Mouse (Mus musculus) gastrocnemius, postnatal 14 days (tissue): Measurements from ENCODE around the gene Elmod3. TPM values are rescaled to one million over a fixed set of nuclear protein-coding genes. Genes with fewer than 3 reads are reported as not detected.

Experiments
- DNase-seq: peaks from one replicate; pipeline ENCODE4 v3.0.0; 2021; ENCODE audit warnings: mixed read lengths
- intact Hi-C: fragments of 180-260 bp; cut with DNase I; formaldehyde crosslinking; loops from one replicate; pipeline ENCODE4 v1.15.1; 2025; ENCODE audit warnings: low total_unique reads
- total RNA-seq, 2 experiments: library from RNA; stranded (reverse); gene quantifications; 2 replicates each; pipeline ENCODE4 v1.2.3; 2021

Elmod3 gene
- total RNA-seq, 2 experiments from 2014 or later, result 4.7 to 8.6 TPM

GRCm38 (mm10) chr6:72583211-72583839, 14.9 kb downstream of the Elmod3 start:
- intact Hi-C loops, result no loop called here

GRCm38 (mm10) chr6:72581625-72582382, 16.4 kb downstream of the Elmod3 start:
- intact Hi-C loops, result no loop called here
- no peak for DNase-seq

More at GRCm38 (mm10) chr6:72583211-72583839, 14.9 kb downstream of the Elmod3 start:
- no peak for DNase-seq

GRCm38 (mm10) chr6:72576041-72576440, 22.2 kb downstream of the Elmod3 start:
- no peak for DNase-seq
- intact Hi-C loops, result no loop called here

DNA sequence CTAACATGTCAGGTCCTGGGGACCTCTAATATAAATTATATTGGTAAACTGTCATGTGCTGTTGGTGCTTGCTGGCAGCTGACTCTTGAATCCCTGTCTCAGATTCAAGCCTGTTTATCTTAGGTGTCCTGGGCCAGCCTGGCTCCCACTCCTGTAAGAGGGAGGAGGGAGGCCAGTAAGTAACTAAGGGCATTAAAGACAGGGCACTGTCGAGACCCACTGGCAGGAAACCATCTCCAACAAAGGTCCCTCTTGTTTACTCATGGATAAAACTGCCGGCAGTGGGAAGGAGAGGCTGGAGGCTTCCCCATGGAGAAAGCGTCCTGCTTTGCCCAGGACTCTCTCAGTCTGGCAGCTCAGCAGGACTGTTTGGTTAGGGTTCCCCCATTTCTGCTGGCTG, 26.4 kb downstream of the Elmod3 start:
- intact Hi-C loops, result no loop called here

DNA sequence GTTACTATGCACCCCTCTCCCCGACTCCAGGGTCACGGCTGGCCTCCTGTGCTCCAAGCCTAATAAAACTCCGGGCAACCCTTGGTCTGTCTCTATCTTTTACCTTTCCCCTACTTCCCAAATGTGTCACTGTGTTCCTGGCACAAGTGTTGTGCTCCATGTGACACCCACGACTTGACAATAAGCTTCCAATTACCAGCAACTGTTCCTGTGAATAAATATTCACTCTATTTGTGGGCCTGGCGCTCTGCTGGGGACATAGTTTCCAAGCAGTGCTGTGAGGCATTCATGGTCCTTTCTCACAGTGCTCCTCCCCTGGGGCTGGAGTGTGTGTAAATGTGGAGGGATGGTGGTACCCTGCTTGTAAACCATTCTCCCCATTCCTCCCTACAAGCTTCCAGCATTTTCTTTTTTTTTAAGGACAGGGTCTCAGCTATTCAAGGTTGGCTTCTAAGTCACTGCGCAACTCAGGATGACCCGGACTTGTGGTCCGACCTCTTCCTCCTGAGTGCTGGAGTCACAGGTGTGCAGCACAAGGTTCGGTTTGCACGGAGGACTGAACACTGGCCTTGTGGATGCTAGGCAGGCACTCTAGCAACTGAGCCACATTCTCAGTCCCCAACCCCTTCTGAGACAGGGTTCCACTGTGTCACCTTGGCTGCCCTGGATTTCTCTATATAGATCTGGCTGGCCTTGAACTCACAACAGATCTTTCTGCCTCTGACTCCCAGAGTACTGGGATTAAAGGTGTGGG, 27.4 kb downstream of the Elmod3 start:
- DNase-seq, result no peak
- intact Hi-C loops, result no loop called here

More for the DNA sequence above, 26.4 kb downstream of the Elmod3 start:
- DNase-seq, result no peak

- no peak for DNase-seq
- intact Hi-C loops, result loop anchor here (5.0 kb wide), 1 partner anchor 36 kb away; no protein-coding TSS in a partner anchor
Measured at GRCm38 (mm10) chr6:72568736-72569135, 29.5 kb downstream of the Elmod3 start.

GRCm38 (mm10) chr6:72567508-72567907, 30.7 kb downstream of the Elmod3 start:
- no peak for DNase-seq
- intact Hi-C loops, result loop anchor here (2.0 to 5.0 kb wide), 2 partner anchors 35 to 141 kb away; no protein-coding TSS in a partner anchor

DNA sequence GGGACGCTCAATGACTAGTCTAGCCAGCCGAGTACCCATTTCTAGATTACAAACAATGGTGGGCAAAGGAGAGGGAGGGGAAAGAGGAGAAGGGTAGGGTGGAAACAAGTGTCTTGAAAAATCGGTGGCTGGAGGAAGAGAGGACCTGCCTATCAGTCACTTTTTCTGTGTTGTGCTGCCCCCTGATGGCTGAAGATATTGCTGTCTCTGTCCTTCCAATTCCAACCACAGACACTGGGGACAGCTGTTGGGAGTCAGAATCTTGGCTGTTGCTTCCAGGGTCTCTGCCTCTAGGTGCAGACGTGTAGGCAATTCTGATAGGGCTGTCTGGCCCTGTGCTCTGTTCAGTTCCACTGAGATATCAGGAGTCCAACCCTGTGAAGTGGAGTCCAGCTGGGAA, 32.2 kb downstream of the Elmod3 start:
- DNase-seq, result peak; percentile 82
- intact Hi-C loops, result loop anchor here (2.0 to 5.0 kb wide), 2 partner anchors 34 to 139 kb away; no protein-coding TSS in a partner anchor

DNA sequence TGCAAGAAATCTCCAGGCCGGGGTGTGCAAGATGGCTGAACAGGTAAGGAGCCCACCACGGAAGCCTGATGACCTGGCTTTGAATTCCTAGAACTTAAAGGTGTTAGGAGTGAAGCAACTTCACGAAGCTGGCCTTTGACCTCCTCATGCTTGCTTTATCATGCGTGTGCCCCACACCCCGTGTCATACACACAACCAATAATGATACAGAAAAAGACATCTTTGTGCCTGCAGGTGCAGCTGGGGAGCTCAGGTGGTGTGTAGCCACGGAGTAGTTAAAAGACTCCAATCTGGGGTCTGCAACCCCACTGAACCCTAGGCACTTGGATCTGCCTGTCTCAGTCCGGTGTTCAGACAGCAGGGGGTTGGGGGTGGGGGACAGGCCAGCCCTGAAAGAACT, 32.7 kb downstream of the Elmod3 start:
- no peak for DNase-seq
- intact Hi-C loops, result loop anchor here (5.0 kb wide), 1 partner anchor 33 kb away; no protein-coding TSS in a partner anchor

DNA sequence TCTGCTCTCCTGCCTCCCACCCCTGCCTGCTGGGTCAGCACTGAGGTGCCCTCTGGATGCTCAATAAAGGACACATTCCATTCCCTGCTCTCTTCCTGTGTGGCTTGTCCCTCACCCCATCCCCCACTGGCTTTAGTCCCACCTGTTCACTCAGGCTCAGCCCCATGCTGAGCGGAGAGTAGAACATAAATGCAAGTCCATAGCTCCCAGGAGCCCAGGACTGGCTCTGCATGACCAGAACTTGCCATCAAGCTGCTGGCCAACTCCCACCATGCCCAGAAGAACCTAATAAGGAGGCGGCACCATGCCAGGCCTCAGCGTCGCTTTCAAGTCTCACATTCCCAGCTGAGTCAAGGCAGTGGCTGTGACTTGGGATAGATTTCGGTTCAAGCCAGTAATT, 35.3 kb downstream of the Elmod3 start:
- intact Hi-C loops, result no loop called here
- DNase-seq, result peak; percentile 31

- intact Hi-C loops, result no loop called here
- DNase-seq, result no peak
Measured at GRCm38 (mm10) chr6:72562486-72562885, 35.7 kb downstream of the Elmod3 start.

GRCm38 (mm10) chr6:72560801-72561200, 37.4 kb downstream of the Elmod3 start:
- no peak for DNase-seq
- intact Hi-C loops, result no loop called here

- DNase-seq, result no peak
- intact Hi-C loops, result no loop called here
Measured at GRCm38 (mm10) chr6:72553079-72553412, 45.2 kb downstream of the Elmod3 start.

DNA sequence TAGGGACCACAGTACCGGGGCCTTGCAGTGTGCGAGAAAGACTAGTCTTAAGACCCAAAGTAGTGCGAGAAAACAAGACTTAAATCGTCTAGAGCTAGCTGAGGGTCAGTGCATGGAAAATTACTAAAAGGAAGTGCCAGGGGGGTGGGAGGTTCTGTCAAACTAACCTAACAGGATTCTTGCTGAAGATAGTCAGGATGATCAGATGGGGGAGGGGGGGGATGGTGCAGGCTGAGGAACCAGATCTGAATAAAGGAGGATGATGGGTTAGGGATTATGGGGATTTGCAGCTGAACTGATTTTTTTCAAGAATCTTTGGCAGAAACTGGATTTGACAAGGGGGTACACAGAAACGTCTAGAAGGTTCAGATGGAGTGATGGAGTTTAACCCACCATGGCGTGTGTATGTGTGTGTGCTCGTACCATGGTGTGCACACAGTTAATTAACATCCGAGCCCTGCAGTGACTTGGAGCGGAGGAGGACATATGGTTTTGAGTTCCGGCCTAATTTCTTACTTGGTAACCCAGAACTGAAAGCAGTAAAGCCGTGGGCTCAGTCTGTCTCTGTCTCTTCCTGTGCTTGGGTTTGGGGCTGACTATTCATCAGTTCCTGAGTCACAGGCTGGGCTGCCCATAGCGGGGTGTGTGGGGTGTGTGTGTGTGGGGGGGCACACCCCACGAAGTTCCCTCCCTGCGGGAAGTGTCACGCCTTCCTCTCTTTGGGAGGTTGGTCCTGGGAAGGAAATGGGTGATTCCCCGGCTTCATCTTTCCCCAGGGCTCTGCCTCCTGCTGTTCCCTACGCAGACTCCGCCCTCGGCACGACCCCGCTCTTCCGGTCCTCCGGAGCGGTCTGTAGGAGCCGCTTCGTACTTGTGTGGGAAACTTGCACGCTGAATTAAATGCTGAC, 45.8 kb downstream of the Elmod3 start:
- DNase-seq, result peak; percentile 72
- intact Hi-C loops, result no loop called here

GRCm38 (mm10) chr6:72550503-72551100, 47.6 kb downstream of the Elmod3 start:
- DNase-seq, result no peak
- intact Hi-C loops, result no loop called here

GRCm38 (mm10) chr6:72550025-72550424, 48.2 kb downstream of the Elmod3 start:
- DNase-seq, result no peak

GRCm38 (mm10) chr6:72549041-72549580, 49.1 kb downstream of the Elmod3 start:
- intact Hi-C loops, result no loop called here
- DNase-seq, result peak; percentile 62

More at GRCm38 (mm10) chr6:72550025-72550424, 48.2 kb downstream of the Elmod3 start:
- intact Hi-C loops, result no loop called here

- intact Hi-C loops, result no loop called here
- DNase-seq, result no peak
Measured at GRCm38 (mm10) chr6:72547862-72548261, 50.4 kb downstream of the Elmod3 start.
